ENCODE assay signal across 12 mouse cellular contexts in genomic region chr5:129287481-129287880, GRCm38 (mm10).
DNase-seq lines count a peak whose midpoint lies in the region; ATAC-seq and TF ChIP-seq lines count a peak whose summit lies in the region.
"Had no signal": no experiment of that assay in that cellular context is flagged by ENCODE, and none has a peak within 500 bp of the region (broad histone marks: within the 10 kb centered on the region; RNA-seq: fewer than 3 reads in every experiment).

No protein-coding gene starts in this region.

- 14% methylated on average over 8 of the region's 8 CpGs for WGBS in midbrain, embryonic 14.5 days
- 24% methylated on average over 8 of the region's 8 CpGs for WGBS in midbrain, postnatal 0 days
- WGBS in embryonic facial prominence, embryonic 14.5 days, result 10% methylated on average over 8 of the region's 8 CpGs

- H3K9ac ChIP-seq in midbrain, embryonic 14.5 days (replicated peaks; ENCODE audit: low read length), result no peak overlapping the region
- no peak overlapping the region for H3K9ac ChIP-seq in midbrain, postnatal 0 days (replicated peaks; ENCODE audit: low read length, poor library complexity, severe bottlenecking)
- H3K9ac ChIP-seq in embryonic facial prominence, embryonic 14.5 days (ENCODE audit: low read depth, low read length), result no peak overlapping the region
- H3K9ac ChIP-seq: embryonic facial prominence, embryonic 15.5 days; intestine, embryonic 15.5 days; limb, embryonic 12.5 days had no signal

- no peaks in the 10 kb centered on the region for H3K27me3 ChIP-seq in midbrain, embryonic 14.5 days (ENCODE audit: control insufficient read depth, insufficient read depth, low read length)
- 0 out of 2 replicates have a peak, but pooled peaks cover 4% of the 10 kb centered on the region for H3K27me3 ChIP-seq in midbrain, postnatal 0 days (ENCODE audit: insufficient read depth, low read length)
- no peaks in the 10 kb centered on the region; the same call in 1 of the 2 replicates for H3K27me3 ChIP-seq in embryonic facial prominence, embryonic 14.5 days (replicated peaks; ENCODE audit: control insufficient read depth, insufficient read depth, low read length)
- H3K27me3 ChIP-seq: embryonic facial prominence, embryonic 15.5 days; intestine, embryonic 15.5 days had no signal

- no peak overlapping the region for H3K4me2 ChIP-seq in midbrain, embryonic 14.5 days (ENCODE audit: low read length)
- H3K4me2 ChIP-seq in midbrain, postnatal 0 days (ENCODE audit: low read depth, low read length, poor library complexity, severe bottlenecking), result no peak overlapping the region
- no peak overlapping the region for H3K4me2 ChIP-seq in embryonic facial prominence, embryonic 14.5 days (ENCODE audit: low read depth, low read length)
- H3K4me2 ChIP-seq: embryonic facial prominence, embryonic 15.5 days; intestine, embryonic 15.5 days; limb, embryonic 12.5 days had no signal

- TF ChIP-seq CTCF in midbrain, postnatal 0 days (IDR thresholded peaks at IDR 0.05), result no peak

- intact Hi-C loops in heart, postnatal 10 days (cut with DNase I), result no loop called here

- peak; percentile 38 to 70 for DNase-seq in heart, postnatal 10 days
- DNase-seq in heart, adult 18-20 months, result no peak
- DNase-seq in midbrain, embryonic 14.5 days, result peak; percentile 48
- DNase-seq in midbrain, postnatal 0 days (ENCODE audit: low spot score), result no peak
- DNase-seq in embryonic facial prominence, embryonic 14.5 days (ENCODE audit: low spot score), result peak; percentile 84
- no peak for DNase-seq in frontal cortex, postnatal 14 days (ENCODE audit: low spot score in 2 of 2)
- DNase-seq in urinary bladder, postnatal 25 days (ENCODE audit: low spot score), result no peak
- no peak for DNase-seq in layer of hippocampus, adult 8-10 months (ENCODE audit: low spot score in 2 of 2)

- no peak for ATAC-seq in midbrain, embryonic 14.5 days (ENCODE audit: low FRiP score, low TSS enrichment)
- no peak for ATAC-seq in midbrain, postnatal 0 days (ENCODE audit: low FRiP score)
- ATAC-seq in embryonic facial prominence, embryonic 14.5 days (ENCODE audit: low read depth), result no peak
- ATAC-seq: intestine, embryonic 15.5 days had no signal

- no peak overlapping the region for H3K27ac ChIP-seq in midbrain, embryonic 14.5 days (replicated peaks; ENCODE audit: low read depth, low read length)
- no peak overlapping the region for H3K27ac ChIP-seq in midbrain, postnatal 0 days (ENCODE audit: low read depth, low read length)
- H3K27ac ChIP-seq in embryonic facial prominence, embryonic 14.5 days (replicated peaks; ENCODE audit: low read depth, low read length), result no peak overlapping the region
- H3K27ac ChIP-seq: embryonic facial prominence, embryonic 15.5 days; intestine, embryonic 15.5 days; limb, embryonic 12.5 days had no signal

- peaks cover 5% of the 10 kb centered on the region for H3K4me1 ChIP-seq in midbrain, embryonic 14.5 days (ENCODE audit: control insufficient read depth, insufficient read depth, low read length)
- no peaks in the 10 kb centered on the region for H3K4me1 ChIP-seq in midbrain, postnatal 0 days (ENCODE audit: insufficient read depth, low read length)
- H3K4me1 ChIP-seq in embryonic facial prominence, embryonic 14.5 days (ENCODE audit: control insufficient read depth, insufficient read depth, low read length), result no peaks in the 10 kb centered on the region
- H3K4me1 ChIP-seq: embryonic facial prominence, embryonic 15.5 days; intestine, embryonic 15.5 days; limb, embryonic 12.5 days; megakaryocyte, embryonic 14.5 days had no signal

- no peak overlapping the region for H3K4me3 ChIP-seq in midbrain, embryonic 14.5 days (replicated peaks; ENCODE audit: low read depth, low read length)
- no peak overlapping the region for H3K4me3 ChIP-seq in midbrain, postnatal 0 days (ENCODE audit: low read depth, low read length)
- H3K4me3 ChIP-seq in embryonic facial prominence, embryonic 14.5 days (ENCODE audit: low read depth, low read length), result no peak overlapping the region
- H3K4me3 ChIP-seq: embryonic facial prominence, embryonic 15.5 days; intestine, embryonic 15.5 days; limb, embryonic 12.5 days; megakaryocyte, embryonic 14.5 days had no signal

- H3K9me3 ChIP-seq in midbrain, embryonic 14.5 days (ENCODE audit: control insufficient read depth, low read length), result no peaks in the 10 kb centered on the region
- no peaks in the 10 kb centered on the region for H3K9me3 ChIP-seq in midbrain, postnatal 0 days (ENCODE audit: low read length)
- no peaks in the 10 kb centered on the region for H3K9me3 ChIP-seq in embryonic facial prominence, embryonic 14.5 days (ENCODE audit: control insufficient read depth, low read length)
- H3K9me3 ChIP-seq: embryonic facial prominence, embryonic 15.5 days; intestine, embryonic 15.5 days; limb, embryonic 12.5 days had no signal

- H3K36me3 ChIP-seq in midbrain, embryonic 14.5 days (ENCODE audit: control insufficient read depth, insufficient read depth, low read length), result no peaks in the 10 kb centered on the region
- H3K36me3 ChIP-seq in midbrain, postnatal 0 days (ENCODE audit: insufficient read depth, low read length), result no peaks in the 10 kb centered on the region
- H3K36me3 ChIP-seq in embryonic facial prominence, embryonic 14.5 days (ENCODE audit: control insufficient read depth, insufficient read depth, low read length), result no peaks in the 10 kb centered on the region
- H3K36me3 ChIP-seq: embryonic facial prominence, embryonic 15.5 days; intestine, embryonic 15.5 days; limb, embryonic 12.5 days had no signal

Comparison
In these comparisons a context has a peak if more than half of its experiments do, and no peak if none do; other contexts are left out.
1. DNase-seq: peak in heart, postnatal 10 days (2 of 2), midbrain, embryonic 14.5 days (single experiment) and embryonic facial prominence, embryonic 14.5 days (single experiment); none in heart, adult 18-20 months (0 of 2), midbrain, postnatal 0 days (single experiment), frontal cortex, postnatal 14 days (0 of 2), urinary bladder, postnatal 25 days (single experiment) and layer of hippocampus, adult 8-10 months (0 of 2).